Mouse (Mus musculus): ENCODE results near the gene Adgrg5. TPM values are rescaled to one million over a fixed set of nuclear protein-coding genes. Genes with fewer than 3 reads are reported as not detected.

Gene Adgrg5
- total RNA-seq, 2 experiments from 2014 or later, result 0.15 to 0.18 TPM

DNA sequence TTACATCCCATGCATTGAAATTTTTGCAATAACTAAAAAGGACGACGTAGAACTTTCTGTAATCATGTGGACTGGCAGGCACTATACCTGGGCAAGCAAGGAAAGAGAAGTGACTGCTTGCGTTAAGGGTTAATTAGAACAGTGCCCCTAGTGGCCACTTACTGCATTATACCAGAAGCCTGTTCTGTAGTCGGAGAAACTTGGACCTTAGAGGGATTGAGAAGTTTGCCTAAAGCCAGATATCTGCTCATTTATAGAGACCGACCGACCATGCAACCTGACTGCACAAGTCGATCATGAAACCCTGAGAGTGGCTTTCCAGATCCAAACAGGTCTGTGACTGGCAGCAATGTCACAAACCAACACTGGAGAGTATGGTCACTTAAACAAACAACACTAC, 43.1 kb downstream of the Adgrg5 start:
- no peak for DNase-seq (ENCODE audit: low spot score in 2 of 2)

DNA sequence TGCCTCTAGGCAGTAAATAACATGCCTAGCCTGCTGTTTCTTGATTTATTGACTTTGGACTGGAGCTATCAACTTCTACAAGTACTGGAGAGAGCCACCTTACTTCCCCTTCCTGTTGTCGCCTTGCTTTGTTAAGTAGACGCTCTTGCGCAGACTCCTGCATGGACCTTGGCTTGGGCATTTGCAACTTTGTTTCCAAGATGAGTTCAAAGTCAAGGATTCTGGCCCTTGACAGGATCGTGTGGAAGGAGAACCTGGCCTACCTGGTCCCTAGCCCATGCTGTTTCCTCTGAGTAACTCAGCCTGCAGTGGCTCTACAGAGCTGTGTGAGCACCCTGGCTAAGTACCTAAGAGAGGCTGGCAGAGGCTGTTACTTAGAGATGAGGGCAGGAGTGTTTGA, 43.6 kb downstream of the Adgrg5 start:
- DNase-seq (ENCODE audit: low spot score in 2 of 2), result no peak

DNA sequence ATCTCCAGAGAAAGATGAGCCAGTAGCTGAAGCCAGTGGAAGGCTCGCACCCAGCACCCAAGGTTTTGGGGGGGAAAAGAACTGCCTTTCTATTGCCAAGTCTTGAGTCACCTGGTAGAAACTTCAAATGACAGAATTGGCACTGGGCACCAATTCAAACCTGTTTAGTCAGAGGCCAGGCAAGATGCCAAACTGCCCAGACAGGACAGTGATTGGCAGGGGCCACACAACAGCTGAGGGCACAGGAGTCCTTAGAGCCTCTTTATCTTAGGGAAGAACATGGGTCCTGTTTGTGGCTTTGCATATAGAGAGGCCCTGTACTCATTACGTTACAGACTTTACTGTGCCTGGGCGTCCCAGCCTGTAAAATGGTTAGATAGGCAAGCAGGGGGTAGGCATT, 44.1 kb downstream of the Adgrg5 start:
- DNase-seq (ENCODE audit: low spot score in 2 of 2), result no peak

DNA sequence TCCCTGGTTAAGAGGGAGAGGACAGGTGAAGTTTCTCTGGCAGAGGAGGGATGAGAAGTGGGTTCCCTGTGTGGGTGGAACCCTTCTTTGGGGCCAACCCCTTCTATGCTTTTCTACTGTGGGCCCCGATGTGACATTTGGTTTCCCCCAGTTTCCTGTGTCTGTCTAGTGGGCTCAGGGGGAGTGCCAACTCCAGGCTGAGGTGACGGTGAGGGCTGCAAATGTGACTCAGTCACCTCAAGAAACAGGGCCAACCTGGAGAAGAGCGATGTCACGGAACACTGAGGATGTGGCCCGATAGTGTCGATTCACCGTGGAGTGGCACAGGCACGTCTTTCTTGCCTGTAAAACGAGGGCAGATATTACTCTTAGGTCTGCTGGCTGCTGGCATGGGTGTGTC, 49.8 kb downstream of the Adgrg5 start:
- DNase-seq (ENCODE audit: low spot score in 2 of 2), result no peak

DNA sequence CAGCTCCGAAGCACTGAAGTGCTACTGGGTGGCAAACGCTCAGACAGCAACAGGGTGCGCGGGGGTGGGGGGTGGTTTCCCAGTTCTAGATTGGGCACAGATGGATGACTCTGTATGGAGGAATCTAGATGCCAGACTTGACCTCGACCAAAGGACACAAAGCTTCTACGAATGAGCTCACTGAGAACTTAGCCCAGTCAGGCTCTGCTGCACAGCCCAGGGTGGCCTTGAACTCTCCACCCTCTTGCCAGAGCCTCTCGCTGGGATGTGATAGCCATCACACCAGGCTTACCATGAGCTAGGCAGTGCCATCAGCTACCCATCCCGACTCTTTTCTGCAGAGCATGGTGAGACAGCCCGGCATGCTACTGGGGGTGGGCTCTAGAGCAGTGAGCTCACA, 50.3 kb downstream of the Adgrg5 start:
- no peak for DNase-seq (ENCODE audit: low spot score in 2 of 2)

DNA sequence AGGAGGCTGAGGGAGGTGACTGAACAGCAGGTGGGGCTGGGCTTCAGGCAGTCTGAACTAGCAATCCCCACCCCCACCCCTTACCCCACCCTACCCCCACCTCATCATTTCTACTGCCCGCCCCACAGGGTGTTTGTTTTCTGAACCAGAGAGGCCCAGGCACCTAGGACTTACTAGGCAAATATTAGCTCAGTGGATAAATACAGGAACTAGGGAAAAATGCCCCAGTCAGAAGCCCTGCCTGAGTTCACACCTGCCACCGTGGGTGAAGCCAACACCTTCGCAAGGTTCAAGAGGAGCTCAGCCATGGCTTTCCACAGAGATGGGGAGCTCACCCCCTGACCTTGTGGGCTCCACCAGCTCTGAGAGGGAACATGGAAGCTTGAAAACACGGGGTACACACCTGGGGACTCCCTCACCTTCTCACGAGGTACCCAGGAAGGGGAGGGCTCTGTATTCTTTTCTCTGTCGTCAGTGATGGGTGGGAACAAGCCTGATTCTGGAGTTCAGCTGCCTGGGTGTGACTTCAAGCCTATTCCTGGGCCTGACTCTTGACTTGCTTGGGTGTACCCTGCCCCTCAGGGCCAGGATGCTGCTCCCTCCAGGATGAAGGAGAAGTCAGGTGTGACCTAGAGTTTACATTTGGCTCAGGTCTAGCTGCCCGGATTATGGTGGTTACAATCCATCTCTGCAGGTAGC, 51.1 kb downstream of the Adgrg5 start, which contains the start of gene Adgrg1:
Gene Adgrg1 (plus strand): TSS at position 285 of the 699 bp plus-strand sequence.
- DNase-seq (ENCODE audit: low spot score in 2 of 2), result no peak

DNA sequence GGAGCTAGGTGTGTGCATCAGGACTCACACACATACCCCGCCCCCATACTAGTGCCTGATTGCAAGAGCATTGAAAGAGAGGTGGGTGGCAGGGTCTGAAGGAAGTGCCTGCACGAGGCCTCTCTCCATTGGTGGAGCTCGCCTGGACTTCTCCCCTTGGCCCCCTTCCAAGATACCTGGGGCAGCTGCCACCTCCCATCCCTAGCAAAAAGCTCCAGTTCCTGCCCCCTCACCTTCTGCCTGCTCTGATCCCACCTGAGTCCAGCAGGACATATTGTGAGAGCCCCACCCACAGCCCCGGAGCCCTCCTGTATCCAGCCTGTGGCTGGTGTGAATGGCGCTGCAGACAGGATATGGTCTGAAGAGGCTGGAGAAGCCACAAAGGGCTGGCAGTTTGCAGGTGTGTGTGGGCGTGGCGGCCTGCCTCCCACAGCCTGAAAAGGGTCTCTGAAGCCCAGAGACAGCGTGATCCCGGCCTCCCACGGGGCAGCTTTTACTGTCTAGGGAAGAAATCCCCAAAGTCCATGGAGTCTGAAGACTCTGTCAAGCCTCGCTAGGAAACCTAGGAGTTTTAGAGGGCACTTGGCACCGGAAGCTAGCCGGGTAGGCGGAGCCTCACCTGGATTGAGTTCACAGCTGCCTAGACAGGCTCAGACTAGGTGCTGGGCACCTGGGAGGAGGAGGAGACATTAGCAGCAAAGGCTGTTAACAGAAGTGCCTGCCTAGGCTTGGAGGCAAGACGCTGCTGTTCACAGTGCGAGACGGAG, 53.3 kb downstream of the Adgrg5 start:
- no peak for DNase-seq (ENCODE audit: low spot score in 2 of 2)

DNA sequence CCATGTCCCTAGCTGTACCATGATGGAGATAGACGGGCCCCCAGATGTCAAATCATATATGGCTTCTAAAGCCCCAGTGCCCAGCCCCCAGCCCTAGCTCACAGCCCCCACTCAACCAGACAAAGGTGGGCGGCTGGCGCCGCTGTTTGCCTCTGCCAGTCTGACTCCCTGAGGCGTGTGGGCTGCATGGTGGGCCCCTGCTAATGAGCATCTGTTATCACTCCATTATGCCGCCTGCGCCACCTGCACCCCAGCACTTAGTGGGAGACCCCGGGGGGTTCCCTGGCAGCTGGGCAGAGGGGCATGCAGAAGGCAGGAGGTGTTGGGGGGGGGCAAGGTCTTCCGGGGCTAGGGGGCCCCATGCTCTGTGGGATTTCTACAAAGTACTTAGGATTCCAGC, 54.6 kb downstream of the Adgrg5 start:
- no peak for DNase-seq (ENCODE audit: low spot score in 2 of 2)

DNA sequence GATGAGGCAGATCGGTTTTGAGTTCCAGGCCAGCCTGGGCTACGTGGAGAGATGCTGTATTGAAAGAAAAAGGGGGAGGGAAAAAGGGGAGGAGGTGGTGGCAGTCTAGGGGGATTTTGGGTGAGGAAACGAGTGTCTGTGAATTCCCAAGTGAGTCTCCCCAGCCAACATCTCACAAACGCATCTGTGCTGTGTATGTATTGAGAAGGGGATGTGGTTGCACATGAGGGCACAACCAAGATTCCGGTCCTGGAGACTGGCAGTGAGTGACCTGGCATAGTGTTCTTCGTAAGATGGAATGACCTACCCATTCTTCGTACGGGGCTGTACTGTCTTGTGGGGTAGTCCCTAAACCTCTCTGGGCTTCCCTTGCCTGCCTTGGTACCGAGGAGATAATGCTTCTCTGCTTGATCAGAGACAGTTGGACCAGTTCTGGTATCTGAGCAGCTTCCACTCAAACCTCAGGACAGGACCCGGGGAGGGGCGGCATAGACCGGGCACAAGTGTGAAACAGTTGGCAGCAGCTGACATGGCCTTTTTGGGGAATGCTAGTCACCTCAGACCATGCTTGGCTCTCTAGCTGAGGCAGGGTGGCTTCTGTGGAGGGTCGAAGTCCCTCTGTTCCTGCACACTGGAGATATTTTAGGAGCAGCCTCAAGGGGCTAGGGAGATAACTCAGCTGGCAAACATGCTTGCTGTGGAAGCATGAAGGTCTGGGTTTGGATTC, 55.3 kb downstream of the Adgrg5 start:
- no peak for DNase-seq (ENCODE audit: low spot score in 2 of 2)

DNA sequence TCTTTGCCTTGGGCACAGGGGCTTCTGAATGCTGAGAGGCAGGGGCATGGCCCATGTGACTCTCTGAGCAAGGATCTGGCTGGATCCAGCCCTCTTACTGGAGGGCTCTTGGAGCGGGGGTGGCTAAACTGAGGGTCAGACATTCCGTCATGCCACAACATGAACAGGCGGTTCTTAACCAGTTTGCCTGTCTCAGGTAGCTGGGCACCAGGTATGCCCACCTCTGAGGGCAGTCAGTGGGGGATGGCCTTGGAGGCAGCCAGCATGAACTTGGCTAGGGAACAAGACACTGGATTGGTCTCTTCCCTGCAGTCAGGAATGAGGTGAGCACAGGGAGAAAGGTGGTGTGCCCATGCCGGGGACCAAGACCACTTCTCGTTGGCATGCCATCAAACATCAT, 56.7 kb downstream of the Adgrg5 start:
- DNase-seq (ENCODE audit: low spot score in 2 of 2), result no peak

DNA sequence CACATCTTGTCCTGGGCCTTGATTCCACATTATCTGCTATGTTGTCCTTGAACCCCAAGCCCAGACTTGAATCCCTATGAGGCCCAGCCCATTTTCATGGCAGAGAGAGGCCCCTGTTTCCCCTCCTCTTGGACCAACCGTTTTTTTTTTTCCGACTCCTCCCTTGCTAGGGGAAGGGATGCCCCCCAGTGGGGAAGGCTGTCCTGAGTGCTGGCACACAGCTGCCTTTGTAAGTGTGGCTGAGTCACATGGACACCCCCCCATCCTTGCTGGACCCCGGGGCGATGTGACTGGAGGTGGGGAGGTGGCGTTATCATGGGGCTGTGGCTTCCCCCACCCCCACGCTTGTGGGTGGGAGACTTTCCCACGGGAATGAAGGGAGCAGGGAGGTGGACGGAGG, 57.5 kb downstream of the Adgrg5 start:
- no peak for DNase-seq (ENCODE audit: low spot score in 2 of 2)

DNA sequence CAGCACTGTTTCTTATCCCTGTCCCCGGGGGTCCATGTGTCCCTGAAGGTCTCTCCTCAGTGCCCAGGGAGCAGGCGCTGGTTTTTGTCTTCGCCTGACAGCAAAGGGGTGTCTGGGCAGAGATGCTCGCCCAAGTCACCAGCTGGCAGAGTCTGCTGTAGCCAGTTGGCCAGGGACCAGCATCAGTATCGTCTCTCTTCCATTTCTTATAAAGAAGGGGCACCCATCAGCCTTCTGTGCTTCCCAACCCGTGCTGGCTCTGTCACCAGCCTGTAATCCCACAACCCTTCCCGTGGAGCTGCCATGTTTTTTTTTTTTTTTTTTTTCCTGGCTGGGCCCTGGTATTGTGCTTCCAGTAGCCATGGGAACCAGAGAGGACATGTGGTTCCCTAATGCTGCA, 58.4 kb downstream of the Adgrg5 start:
- no peak for DNase-seq (ENCODE audit: low spot score in 2 of 2)

DNA sequence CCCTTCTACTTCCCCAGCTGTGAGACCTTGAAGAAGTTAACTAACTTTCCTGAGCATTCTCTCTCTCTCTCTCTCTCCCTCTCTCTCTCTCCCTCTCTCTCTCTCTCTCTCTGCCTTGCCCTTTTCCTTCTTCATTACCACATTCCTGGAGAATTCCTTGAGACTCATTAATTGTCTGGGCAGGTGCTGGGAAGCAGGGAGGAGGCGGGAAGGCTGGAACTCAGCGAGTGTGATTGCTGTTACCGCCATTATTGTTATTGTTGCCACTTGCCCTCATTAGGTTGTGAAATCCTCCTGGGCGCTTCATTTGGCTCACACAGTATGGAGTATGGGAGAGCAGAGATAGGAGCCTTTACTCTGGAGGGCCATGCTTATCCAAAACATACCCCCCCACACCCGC, 59.7 kb downstream of the Adgrg5 start:
- no peak for DNase-seq (ENCODE audit: low spot score in 2 of 2)

DNA sequence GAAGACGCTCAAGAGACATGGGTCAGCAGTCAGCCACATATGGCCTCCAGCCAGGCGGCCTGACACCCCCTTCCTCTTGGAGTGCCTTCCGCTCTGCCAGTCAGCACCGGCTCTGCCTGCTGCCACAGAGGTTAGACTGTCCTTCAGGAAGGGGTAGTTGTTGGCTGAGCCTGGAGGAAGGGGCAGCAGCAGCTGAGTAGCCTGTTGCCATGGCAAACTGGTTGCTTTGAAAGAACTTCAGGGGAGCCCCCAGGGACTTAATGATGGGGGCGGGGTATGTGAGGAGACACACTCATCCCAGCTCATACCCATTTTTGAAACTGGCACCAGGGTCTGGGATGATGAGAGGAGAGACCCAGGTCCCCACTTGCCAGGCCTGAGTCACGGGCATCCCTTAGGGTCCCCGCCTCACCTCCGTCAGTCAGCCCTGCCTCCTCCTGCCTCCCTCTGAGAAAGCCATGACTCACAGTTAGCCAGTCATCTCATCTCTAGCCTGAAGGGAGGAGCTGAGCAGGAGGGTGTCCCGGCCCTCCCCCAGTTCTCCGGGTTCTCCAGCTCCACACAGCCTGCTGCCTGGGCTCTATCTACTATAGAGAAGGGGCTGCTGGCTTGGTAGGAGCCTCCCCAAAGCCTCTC, 60.5 kb downstream of the Adgrg5 start:
- DNase-seq (ENCODE audit: low spot score in 2 of 2), result no peak

DNA sequence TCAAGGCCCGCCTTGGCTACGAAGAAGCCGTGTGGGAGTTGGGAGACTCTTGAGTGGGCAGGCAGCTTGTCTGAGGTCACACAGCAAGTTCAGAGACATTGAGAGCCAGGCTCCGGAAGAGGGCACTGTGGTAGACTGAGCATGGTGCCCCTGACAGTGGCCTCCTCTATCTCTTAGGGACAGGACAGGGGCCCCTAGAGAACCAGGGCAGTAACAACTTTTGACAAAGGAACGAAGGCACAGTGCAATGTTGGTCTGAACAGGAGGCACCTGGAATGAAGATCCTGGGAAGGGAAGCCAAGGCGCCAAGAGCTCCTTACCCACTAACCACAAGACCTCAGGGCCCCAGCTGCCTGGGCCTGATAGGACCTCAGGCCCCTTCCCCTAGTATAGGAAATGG, 61.5 kb downstream of the Adgrg5 start:
- DNase-seq (ENCODE audit: low spot score in 2 of 2), result no peak

DNA sequence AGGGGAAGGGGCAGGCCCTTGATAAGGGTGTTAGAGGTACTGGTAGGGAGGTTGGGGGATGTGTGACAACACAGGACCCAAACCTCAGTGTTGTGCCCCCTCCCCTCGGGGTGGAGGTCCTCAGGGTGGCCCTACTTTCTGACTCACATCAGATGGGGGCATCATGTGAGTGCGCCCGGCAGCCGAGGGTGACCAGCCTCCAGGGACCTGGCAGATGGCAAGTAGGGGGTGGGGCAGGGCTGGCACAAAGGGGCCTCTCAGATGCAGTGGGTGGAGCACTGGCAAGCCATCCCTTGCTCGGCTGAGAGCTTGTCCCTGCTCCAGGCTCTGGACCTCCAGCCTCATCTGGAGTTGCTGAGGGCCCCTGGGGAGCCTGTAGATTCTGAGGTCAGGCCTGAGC, 63.2 kb downstream of the Adgrg5 start:
- DNase-seq (ENCODE audit: low spot score in 2 of 2), result no peak

DNA sequence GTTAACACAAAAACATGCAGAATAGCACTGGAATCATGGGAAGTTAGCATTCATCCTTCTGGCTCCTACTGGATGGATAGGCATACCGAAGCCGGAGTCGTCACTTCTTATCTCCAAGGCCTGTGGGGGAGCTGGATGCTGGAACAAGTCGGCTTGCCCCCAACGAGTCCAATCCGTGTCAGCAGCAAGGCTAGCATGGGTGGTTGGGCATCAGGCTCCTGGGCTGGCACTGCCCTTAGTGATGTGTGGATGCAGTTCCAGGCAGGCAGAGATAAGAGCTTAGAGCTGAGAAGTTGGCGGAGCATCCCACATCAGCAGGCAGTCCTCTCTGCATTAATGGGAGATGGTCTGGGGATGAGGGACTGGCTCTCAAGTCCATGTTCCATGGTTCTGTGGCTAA, 64.1 kb downstream of the Adgrg5 start:
- DNase-seq (ENCODE audit: low spot score in 2 of 2), result no peak

DNA sequence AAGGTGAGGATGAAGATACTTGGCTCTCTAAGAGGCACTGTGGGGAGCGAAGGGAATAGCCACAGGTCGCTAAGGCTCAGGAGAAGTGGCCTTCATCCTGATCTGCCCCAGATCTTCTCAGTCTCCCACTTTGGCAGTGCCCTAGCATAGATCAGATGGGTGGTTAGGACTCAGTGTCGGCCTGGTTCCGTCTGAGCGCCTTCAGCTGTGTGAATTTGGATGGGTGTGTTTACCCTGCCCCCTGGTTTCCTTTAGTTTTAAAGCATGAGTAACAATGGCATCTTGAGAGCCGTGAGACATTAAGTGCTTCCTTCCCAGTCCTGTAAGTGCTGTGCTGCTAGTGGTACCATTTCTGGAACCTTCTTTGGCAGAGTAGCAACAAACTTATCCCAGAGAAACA, 65.1 kb downstream of the Adgrg5 start:
- DNase-seq (ENCODE audit: low spot score in 2 of 2), result no peak

DNA sequence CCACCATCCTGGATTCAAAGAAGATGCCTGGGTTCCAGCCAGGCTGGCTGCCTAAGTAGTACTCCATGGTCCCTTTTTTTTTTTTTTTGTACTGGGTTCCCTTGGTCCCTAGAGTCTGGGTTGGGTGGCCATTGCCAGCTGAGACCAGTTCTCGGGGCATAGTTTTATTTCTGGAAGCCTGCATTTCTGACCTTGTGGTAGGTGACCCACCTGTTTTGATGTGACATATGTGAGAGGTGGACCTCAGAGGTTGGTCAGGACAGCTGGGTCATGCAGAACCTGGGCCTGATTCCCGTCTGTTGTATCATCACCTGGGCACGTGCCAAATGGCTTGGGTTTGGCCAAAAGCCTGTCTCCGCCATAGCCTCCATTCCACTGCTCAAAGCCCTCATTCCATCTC, 66.2 kb downstream of the Adgrg5 start:
- no peak for DNase-seq (ENCODE audit: low spot score in 2 of 2)

DNA sequence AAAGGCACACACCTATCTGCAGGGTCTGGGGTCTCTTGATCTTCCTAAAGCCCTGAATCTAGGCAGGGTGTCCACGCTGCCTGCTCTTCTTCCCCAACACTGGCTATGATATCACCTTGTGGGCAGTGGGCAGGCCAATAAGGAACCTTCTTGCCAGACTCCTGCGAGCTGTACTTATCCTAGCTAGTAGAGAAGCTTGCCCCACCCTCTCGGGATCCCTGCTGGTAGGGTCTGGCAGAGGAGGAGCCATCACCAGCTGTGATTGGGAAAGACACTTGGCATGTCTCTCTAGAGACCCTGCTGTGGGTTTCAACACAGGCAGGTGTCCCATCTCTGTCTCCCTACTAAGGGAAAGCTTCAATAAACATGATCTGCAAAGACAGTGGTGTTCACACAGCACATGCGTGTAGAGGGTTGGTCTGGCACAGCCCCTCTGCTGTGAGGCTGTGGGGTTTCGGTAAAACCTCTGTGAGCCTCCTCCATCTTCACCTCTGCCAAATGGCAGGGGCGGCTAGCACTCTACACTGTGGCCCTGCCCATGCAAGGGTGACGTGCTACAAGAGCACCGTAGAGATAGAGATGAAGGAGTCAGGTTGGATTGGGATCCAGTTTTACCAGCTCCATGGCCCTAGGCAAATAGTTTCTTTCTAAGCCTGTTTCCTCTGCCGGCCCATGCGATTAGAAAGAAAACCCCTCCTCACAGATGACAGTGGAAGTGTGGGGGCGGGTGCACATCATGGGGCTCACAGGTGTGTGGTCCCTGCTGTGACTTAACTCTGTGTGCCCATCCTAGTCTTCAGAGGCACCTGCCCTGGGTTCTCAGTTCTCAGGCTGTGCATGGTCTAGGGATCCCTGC, 67.3 kb downstream of the Adgrg5 start:
- DNase-seq (ENCODE audit: low spot score in 2 of 2), result no peak

DNA sequence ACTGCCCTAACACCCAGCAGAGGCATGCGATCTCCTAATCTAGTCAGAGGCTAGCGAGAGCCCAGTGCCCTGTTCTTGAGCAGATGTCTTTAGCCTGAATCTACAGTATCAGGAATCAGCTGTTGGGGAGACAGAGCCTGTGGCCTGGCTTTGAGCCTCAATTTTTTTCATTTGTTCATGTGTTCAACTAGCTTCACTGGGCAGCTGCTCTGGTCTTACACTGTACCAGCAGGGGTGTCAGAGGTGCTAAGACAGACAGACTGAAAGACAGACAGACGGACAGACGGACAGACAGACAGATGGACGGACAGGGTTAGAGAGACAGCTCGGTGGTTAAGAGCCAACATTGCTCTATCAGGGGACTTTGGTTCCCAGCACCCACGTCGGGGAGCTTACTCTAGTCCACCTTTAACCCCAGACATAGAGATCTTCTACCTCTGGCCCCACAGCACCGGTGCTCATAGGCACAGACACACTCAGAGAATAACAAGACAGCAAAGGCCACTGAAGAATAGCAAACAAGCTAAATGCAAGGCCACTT, 68.0 kb downstream of the Adgrg5 start:
- no peak for DNase-seq (ENCODE audit: low spot score in 2 of 2)
